Mouse (Mus musculus) v-Abl transformed pro-B cells (cell line): ENCODE data around the gene Ankrd1.

Experiments
- in situ Hi-C, 2 experiments: fragments of 400-800 bp; cut with MboI; formaldehyde crosslinking; loops; one replicate each; pipeline ENCODE4 v1.15.1; 2025; ENCODE audit not compliant: unreplicated experiment in 2 of 2

The Ankrd1 gene

DNA sequence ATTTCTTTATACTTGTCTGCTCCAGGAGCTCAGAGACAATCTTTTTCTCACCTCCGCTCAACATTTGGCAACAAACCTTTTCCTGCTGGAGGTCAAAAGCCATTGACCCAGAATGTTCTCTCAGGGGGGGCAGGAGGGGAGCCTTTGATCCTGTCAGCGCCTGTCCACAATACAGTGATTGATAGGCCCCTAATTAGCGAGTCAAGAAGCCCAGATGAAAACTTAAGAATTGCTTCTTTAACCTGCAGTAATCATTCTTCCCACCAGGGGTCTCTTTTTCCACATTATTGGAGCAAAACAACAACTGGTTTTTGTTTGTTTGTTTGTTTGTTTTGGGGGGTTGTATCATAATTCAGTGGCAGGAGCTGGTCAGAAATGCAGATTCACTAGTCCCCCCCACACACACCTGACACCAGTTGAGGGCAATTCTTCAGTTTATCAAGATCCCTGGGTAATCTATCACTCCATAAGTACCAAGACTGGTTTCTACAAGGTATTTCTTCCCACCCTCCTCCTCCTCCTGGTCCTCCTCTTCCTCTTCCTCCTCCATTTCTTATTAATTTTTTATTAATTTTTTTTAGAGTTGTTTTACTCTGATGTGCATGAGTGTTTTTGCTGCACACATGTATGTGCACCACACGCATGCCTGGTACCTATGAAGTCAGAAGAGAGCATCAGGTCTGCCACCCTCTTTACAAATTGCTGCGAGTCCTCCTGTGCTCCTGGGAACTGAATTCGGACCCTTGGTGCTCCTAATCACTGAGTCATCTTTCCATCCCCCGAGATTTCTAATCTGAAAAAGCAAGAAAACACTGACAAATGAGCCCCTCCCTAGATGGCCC lies 8.6 kb downstream of the Ankrd1 start:
- in situ Hi-C loops, result loop anchor here in 1 of 2 experiments (5.0 kb wide), 1 partner anchor 56 kb away; no protein-coding TSS in a partner anchor

DNA sequence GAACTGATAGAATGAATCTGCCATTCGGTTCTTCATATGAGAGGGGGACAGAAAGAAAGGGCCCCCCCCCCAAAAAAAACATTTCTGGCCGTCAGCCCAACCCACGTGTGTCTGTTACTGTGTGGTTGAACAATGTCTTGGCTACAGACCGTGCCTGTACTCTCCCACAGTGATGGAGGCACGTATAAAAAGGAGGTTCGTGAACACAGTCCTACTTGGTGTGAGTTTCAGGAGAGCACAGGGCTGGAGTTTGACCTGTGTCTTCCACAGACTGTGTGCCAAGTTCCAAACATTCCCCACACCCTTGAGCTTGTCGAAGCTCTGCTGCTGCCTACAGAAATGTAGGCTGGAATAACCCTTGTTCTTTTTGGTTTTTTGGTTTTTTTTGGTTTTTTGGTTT lies 9.4 kb downstream of the Ankrd1 start:
- in situ Hi-C loops, result loop anchor here in 1 of 2 experiments (5.0 kb wide), 1 partner anchor 57 kb away; no protein-coding TSS in a partner anchor

GRCm38 (mm10) chr19:36109318-36109944 lies 10.5 kb downstream of the Ankrd1 start:
- in situ Hi-C loops, result no loop called here

- in situ Hi-C loops, result loop anchor here in 1 of 2 experiments (5.0 kb wide), 2 partner anchors 338 to 818 kb away; no protein-coding TSS in a partner anchor
Measured at GRCm38 (mm10) chr19:36103909-36104308, 16.0 kb downstream of the Ankrd1 start.

- in situ Hi-C loops, result no loop called here
Measured at GRCm38 (mm10) chr19:36098916-36099315, 21.0 kb downstream of the Ankrd1 start.

DNA sequence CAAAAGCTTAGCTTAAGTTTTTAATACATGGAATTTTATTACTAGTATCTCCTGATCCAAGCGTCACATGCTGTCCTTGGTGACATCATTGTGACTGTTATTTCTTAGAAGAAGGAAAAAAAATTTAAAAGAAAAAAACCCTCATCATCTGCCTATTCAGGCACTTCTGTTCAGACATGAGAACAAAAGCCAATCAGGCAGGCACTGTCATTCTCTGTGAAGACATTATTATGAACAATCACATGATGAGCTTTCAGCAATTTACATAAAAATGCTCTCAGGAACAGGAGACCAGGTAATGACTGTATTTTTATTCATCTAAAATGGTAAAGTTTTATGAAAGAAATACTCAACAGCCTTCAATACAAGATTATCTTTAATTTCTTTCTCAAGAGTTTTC lies 21.6 kb downstream of the Ankrd1 start:
- in situ Hi-C loops, result no loop called here

DNA sequence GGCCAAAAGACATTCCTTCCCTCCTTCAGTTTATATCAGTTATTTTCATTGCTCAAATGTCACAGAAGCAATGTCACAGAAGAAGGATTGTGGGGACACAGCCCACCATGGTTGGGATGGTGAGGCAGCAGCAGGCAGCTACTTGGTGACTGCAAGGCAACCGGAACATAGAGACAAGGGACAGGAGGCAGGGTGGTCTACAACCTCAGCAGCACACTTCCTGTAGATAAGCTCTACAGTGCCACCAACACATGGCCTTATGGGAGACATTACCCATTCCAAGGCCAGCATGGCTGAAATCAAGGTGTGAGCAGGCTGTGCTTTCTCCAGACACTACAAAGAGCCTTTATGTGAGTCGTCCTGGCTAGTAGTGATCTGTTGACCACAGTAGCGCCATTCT lies 22.7 kb downstream of the Ankrd1 start:
- in situ Hi-C loops, result no loop called here

DNA sequence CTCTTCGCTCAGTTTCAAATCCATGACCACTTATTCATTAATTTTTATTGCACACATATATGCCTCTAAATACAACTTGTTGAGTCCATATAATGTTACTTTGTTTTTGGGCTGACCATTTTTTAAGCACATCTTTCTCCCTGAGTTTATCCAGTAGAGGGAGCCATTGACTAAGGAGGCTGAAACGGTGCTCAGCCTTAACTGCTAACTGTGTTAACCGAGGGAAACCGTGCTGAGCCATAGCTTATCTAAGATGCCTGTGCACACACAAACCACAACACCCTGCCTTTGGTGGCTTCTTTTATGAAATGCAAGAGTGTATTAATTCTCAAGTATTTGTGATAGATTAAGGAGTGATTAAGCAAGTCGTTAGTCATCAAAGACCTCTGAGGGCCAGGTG lies 29.1 kb downstream of the Ankrd1 start:
- in situ Hi-C loops, result loop anchor here (5.0 kb wide), 2 partner anchors 92 to 347 kb away; no protein-coding TSS in a partner anchor

- in situ Hi-C loops, result loop anchor here (5.0 kb wide), 2 partner anchors 956 to 1091 kb away; no protein-coding TSS in a partner anchor
Measured at GRCm38 (mm10) chr19:36083262-36084225, 36.4 kb downstream of the Ankrd1 start, which contains the start of gene Rpp30. Gene Rpp30, plus strand, starts transcription at chr19:36083716.

GRCm38 (mm10) chr19:36082606-36083261 lies 37.2 kb downstream of the Ankrd1 start:
- in situ Hi-C loops, result loop anchor here (5.0 kb wide), 2 partner anchors 955 to 1090 kb away; no protein-coding TSS in a partner anchor

GRCm38 (mm10) chr19:36062801-36063529 lies 56.9 kb downstream of the Ankrd1 start:
- in situ Hi-C loops, result no loop called here
